Mouse (Mus musculus) stomach, postnatal 0 days (tissue): ENCODE data around the gene Slc30a2.

Experiments
- CTCF ChIP-seq: IDR thresholded peaks from 2 replicates; pipeline ENCODE4 v1.5.1; 2016; ENCODE audit warnings: antibody characterized with exemption, low read depth, mild to moderate bottlenecking, moderate library complexity
- EP300 ChIP-seq: optimal IDR thresholded peaks from 2 replicates; pipeline ENCODE3; 2016; ENCODE audit warnings: antibody characterized with exemption

DNA sequence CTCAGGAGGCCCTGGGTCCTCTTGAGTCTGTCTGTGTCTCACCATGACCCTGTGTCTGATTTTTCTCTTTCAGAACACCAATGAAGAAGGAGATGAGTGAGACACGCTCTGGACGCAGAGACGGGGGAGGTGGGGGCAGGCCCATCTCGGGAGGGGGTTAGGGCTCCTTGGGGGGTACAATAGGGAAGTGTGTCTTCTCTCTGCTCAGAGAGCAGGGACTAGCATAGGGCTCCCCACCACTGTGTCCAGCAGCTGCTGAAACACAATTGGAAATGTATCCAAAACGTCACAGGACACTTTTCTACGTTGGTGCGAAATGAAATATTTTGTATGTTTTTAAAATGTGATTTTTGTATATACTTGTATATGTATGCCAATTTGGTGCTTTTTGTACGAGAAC, 14.1 kb upstream of the Slc30a2 start:
- TF ChIP-seq CTCF (no peak), EP300 (no peak)
